15 mouse cellular contexts compared by ENCODE assay signal in genomic region chr8:109446896-109447295, GRCm38 (mm10). TPM values are rescaled to one million over a fixed set of nuclear protein-coding genes. Genes with fewer than 3 reads are reported as not detected.
"Had no signal": no experiment of that assay in that cellular context is flagged by ENCODE, and none has a peak within 500 bp of the region (broad histone marks: within the 10 kb centered on the region; RNA-seq: fewer than 3 reads in every experiment).

No protein-coding gene starts in this region.

RNA-seq across cellular contexts. Expression of gene Pmfbp1, which starts 46.9 kb away (rescaled TPM):
- total RNA-seq: gastrocnemius, adult 18-20 months; gastrocnemius, adult 2 months; gastrocnemius, adult 8-10 months; gastrocnemius, postnatal 10 days; gastrocnemius, postnatal 25 days; gastrocnemius, postnatal 36 days; gastrocnemius, postnatal 4 days; granulocyte monocyte progenitor cell, adult 5-6 weeks; heart, adult 18-20 months; heart, adult 2 months; heart, adult 8-10 months had no signal
- polyA plus RNA-seq: embryonic facial prominence, embryonic 12.5 days; embryonic facial prominence, embryonic 15.5 days; erythroblast, embryonic 14.5 days; heart, adult 2 months; heart, embryonic 12.5 days had no signal
